Mouse (Mus musculus): ENCODE measurements around the gene Cyp4a31. TPM values are rescaled to one million over a fixed set of nuclear protein-coding genes. Genes with fewer than 3 reads are reported as not detected.
"Not testable (repeated sequence)": the region's sequence is repeated elsewhere in the genome, so short reads cannot be mapped to it uniquely, and the experiment has no call there.

Cyp4a31 gene
- total RNA-seq, 1 experiment from 2014 or later: not detected

DNA sequence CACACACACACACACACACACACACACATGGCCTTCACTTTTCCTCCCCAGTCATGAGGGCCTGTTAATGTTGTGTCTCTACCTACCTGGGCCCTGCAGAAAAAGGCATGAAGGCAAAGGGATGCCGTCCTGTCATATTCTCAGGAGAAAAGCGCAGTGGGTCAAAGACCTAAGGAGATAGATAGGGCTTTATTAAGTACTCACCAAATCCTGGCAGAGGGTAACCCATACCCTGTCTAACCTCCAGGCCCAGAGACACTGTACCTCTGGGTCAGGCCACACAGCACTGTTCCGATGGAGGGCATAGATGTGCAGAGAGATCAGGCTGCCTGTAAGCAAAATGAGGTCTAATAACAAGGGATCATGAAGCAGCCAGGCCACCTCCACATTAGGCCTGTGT is 62.1 kb downstream of the Cyp4a31 start:
- ATAC-seq (replicated peaks; ENCODE audit: insufficient number of reproducible peaks, low FRiP score, low TSS enrichment, poor library complexity, severe bottlenecking): not testable (repeated sequence)

Other genes with a start within 250 kb of the Cyp4a31 start
- not detected in 3 replicates for gene Cyp4a12b, start 152.0 kb upstream of the Cyp4a31 start, total RNA-seq (2017)
- gene Cyp4a30b, start 111.0 kb upstream of the Cyp4a31 start, total RNA-seq (2017): not detected in 3 replicates
- gene Cyp4a14, start 67.5 kb upstream of the Cyp4a31 start, total RNA-seq (2017): not detected in 3 replicates
- gene Cyp4a10, start 45.4 kb upstream of the Cyp4a31 start, total RNA-seq (2017): not detected in 3 replicates
- gene Cyp4a32, start 37.3 kb downstream of the Cyp4a31 start, total RNA-seq (2017): not detected in 3 replicates
- not detected in 3 replicates for gene Cyp4b1, start 84.1 kb downstream of the Cyp4a31 start, total RNA-seq (2017)
- 23.1 to 39.7 TPM (median 23.5 TPM) in 3 replicates for gene Efcab14, start 174.1 kb downstream of the Cyp4a31 start, total RNA-seq (2017)
- not detected in 3 replicates for gene Tex38, start 217.4 kb downstream of the Cyp4a31 start, total RNA-seq (2017)
- gene Atpaf1, start 221.2 kb downstream of the Cyp4a31 start, total RNA-seq (2017): 3.2 to 9.0 TPM (median 7.3 TPM) in 3 replicates